Mouse (Mus musculus): ENCODE measurements at regions not wholly inside any gene's neighbourhood (a gene's known extent, or its start where the extent isn't known, plus 50 kb on each side); places are given as distances from the start of the nearest gene placed in this dataset.

DNA sequence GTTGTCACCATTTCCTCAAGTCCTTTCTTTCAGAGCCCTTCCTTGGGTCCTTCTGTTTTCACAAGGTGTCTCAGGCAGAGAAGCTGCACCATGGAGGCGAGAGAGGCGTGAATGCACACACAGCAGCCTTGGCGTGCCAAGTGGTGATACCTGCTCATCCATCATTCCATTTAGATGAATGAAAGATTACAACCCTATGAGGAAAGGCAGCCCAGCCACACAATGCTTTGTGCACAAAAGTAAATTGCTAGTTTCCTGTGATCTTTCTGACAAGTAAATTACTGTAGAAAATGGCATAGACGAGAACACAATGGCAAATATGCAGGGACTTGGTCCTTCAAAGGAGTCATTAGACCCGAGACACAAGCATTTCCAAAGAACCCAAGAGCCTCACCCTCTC lies 101.4 kb downstream of the Rnd3 start:
- Histone ChIP-seq H3K9me3 (ENCODE audit: low read length) (no peaks in the 10 kb centered on the region), H3K27ac (ENCODE audit: low read depth, low read length) (no peak overlapping the region), H3K4me3 (ENCODE audit: low read depth, low read length) (no peak overlapping the region), H3K4me1 (ENCODE audit: insufficient read depth, low read length) (no peaks in the 10 kb centered on the region), H3K9ac (replicated peaks; ENCODE audit: low read length, poor library complexity, severe bottlenecking) (no peak overlapping the region), H3K36me3 (ENCODE audit: insufficient read depth, low read length) (no peaks in the 10 kb centered on the region), H3K27me3 (ENCODE audit: insufficient read depth, low read length) (no peaks in the 10 kb centered on the region), H3K4me2 (ENCODE audit: low read depth, low read length, poor library complexity, severe bottlenecking) (no peak overlapping the region)
- TF ChIP-seq CTCF (IDR thresholded peaks at IDR 0.05), result no peak
- WGBS, result 83% methylated on average over 5 of the region's 5 CpGs
- DNase-seq (ENCODE audit: low spot score) (no peak), ATAC-seq (ENCODE audit: low FRiP score) (no peak)

- Histone ChIP-seq H3K9me3 (ENCODE audit: low read length) (no peaks in the 10 kb centered on the region), H3K27me3 (ENCODE audit: insufficient read depth, low read length) (no peaks in the 10 kb centered on the region), H3K4me1 (ENCODE audit: insufficient read depth, low read length) (no peaks in the 10 kb centered on the region), H3K27ac (ENCODE audit: low read depth, low read length) (no peak overlapping the region), H3K9ac (replicated peaks; ENCODE audit: low read length, poor library complexity, severe bottlenecking) (no peak overlapping the region), H3K4me3 (ENCODE audit: low read depth, low read length) (no peak overlapping the region), H3K4me2 (ENCODE audit: low read depth, low read length, poor library complexity, severe bottlenecking) (no peak overlapping the region), H3K36me3 (ENCODE audit: insufficient read depth, low read length) (no peaks in the 10 kb centered on the region)
- TF ChIP-seq CTCF (IDR thresholded peaks at IDR 0.05), result no peak
- ATAC-seq (ENCODE audit: low FRiP score), result no peak
- peak; percentile 63 for DNase-seq (ENCODE audit: low spot score)
- 57% methylated on average over 2 of the region's 2 CpGs for WGBS
These were observed 103.3 kb downstream of the Rnd3 start for GRCm38 (mm10) chr2:51045626-51046025.

DNA sequence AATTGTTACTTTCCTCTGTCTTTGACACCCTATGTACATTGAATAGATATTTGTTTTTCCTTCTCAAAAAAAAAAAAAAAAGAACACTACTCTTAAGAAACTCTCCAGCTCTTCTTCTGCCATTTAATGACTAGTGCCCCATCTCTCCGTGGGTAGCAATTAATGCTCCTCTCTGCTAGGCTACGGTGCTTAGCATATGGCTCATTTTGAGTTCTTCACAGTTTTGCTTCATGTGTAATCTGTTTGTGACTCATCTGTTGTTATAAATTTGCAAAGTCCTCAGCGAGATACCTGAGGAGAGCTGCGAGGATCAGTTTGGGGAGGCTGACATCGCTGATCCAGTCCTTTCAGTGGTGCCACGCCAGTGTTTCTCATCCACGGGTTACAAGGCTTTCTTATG lies 107.8 kb downstream of the Rnd3 start:
- Histone ChIP-seq H3K4me2 (ENCODE audit: low read depth, low read length, poor library complexity, severe bottlenecking) (no peak overlapping the region), H3K4me1 (ENCODE audit: insufficient read depth, low read length) (no peaks in the 10 kb centered on the region), H3K9ac (replicated peaks; ENCODE audit: low read length, poor library complexity, severe bottlenecking) (no peak overlapping the region), H3K9me3 (ENCODE audit: low read length) (no peaks in the 10 kb centered on the region), H3K4me3 (ENCODE audit: low read depth, low read length) (no peak overlapping the region), H3K27ac (ENCODE audit: low read depth, low read length) (no peak overlapping the region), H3K36me3 (ENCODE audit: insufficient read depth, low read length) (no peaks in the 10 kb centered on the region), H3K27me3 (ENCODE audit: insufficient read depth, low read length) (no peaks in the 10 kb centered on the region)
- TF ChIP-seq CTCF (IDR thresholded peaks at IDR 0.05), result no peak
- ATAC-seq (ENCODE audit: low FRiP score), result no peak
- 64% methylated on average over 7 of the region's 7 CpGs for WGBS
- DNase-seq (ENCODE audit: low spot score), result no peak

- DNase-seq (ENCODE audit: low spot score) (peak; percentile 43), ATAC-seq (ENCODE audit: low FRiP score) (no peak)
- WGBS, result 44% methylated on average over 6 of the region's 6 CpGs
- Histone ChIP-seq H3K9ac (replicated peaks; ENCODE audit: low read length, poor library complexity, severe bottlenecking) (no peak overlapping the region), H3K36me3 (ENCODE audit: insufficient read depth, low read length) (no peaks in the 10 kb centered on the region), H3K4me2 (ENCODE audit: low read depth, low read length, poor library complexity, severe bottlenecking) (no peak overlapping the region), H3K27ac (ENCODE audit: low read depth, low read length) (no peak overlapping the region), H3K4me1 (ENCODE audit: insufficient read depth, low read length) (no peaks in the 10 kb centered on the region), H3K4me3 (ENCODE audit: low read depth, low read length) (no peak overlapping the region), H3K27me3 (ENCODE audit: insufficient read depth, low read length) (no peaks in the 10 kb centered on the region), H3K9me3 (ENCODE audit: low read length) (no peaks in the 10 kb centered on the region)
- no peak for TF ChIP-seq CTCF (IDR thresholded peaks at IDR 0.05)
These were observed 110.2 kb downstream of the Rnd3 start for GRCm38 (mm10) chr2:51038685-51039084.

DNA sequence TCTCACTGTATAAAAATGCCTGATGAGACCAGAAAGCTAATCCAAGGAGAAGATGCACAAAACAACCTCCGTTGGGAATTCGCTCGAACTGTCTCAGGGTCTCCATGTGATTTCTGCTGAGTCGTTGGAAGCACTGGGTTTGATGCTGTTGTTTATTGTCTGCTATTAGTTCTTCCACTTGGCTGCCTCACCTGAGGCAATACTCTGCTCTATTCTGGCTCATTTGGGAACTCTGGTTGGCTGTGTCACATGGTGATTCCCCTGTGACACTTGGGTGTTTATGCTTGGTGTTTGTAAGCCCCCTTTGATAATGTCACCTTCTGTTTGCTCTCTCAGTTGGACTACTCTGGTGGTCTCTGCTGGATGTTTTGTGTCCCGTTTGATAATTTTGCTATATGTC lies 111.9 kb downstream of the Rnd3 start:
- no peaks in the 10 kb centered on the region for H3K9me3 ChIP-seq (ENCODE audit: low read length)
- no peaks in the 10 kb centered on the region for H3K36me3 ChIP-seq (ENCODE audit: insufficient read depth, low read length)
- WGBS, result 81% methylated on average over 5 of the region's 5 CpGs
- no peaks in the 10 kb centered on the region for H3K27me3 ChIP-seq (ENCODE audit: insufficient read depth, low read length)
- no peak overlapping the region for H3K4me3 ChIP-seq (ENCODE audit: low read depth, low read length)
- H3K9ac ChIP-seq (replicated peaks; ENCODE audit: low read length, poor library complexity, severe bottlenecking), result no peak overlapping the region
- TF ChIP-seq CTCF (IDR thresholded peaks at IDR 0.05), result no peak
- no peaks in the 10 kb centered on the region for H3K4me1 ChIP-seq (ENCODE audit: insufficient read depth, low read length)
- H3K27ac ChIP-seq (ENCODE audit: low read depth, low read length), result no peak overlapping the region
- ATAC-seq (ENCODE audit: low FRiP score), result no peak
- DNase-seq (ENCODE audit: low spot score), result no peak
- no peak overlapping the region for H3K4me2 ChIP-seq (ENCODE audit: low read depth, low read length, poor library complexity, severe bottlenecking)

DNA sequence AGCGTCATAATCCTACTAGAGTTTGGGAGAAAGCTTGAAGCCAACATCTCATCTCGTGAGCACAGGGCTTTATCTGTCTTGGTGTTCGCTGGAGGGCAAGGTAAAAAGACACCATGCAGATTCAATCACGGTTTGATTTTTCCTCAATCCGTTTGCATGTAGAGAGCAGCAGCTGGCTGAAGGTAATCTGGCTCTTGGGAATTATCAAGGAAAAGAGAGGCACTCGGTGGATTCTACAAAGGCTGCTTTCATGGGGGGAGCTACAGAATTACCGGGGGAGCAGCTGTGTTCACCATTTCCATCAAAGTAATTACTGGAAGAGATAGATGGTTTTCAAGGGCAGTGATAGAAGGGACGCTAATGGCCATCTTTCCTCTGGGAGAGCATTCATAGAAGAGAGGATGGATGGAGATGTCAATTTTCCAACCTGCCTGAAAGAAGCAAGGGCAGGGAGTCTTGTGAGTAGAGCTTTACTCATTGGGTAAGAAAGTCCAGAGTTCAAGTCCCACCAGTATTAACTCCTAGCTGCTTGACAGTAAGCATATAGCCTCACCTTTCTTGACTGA lies 112.6 kb downstream of the Rnd3 start:
- WGBS, result 42% methylated on average over 8 of the region's 8 CpGs
- Histone ChIP-seq H3K4me2 (ENCODE audit: low read depth, low read length, poor library complexity, severe bottlenecking) (no peak overlapping the region), H3K9me3 (ENCODE audit: low read length) (no peaks in the 10 kb centered on the region), H3K9ac (replicated peaks; ENCODE audit: low read length, poor library complexity, severe bottlenecking) (no peak overlapping the region), H3K4me3 (ENCODE audit: low read depth, low read length) (no peak overlapping the region), H3K27me3 (ENCODE audit: insufficient read depth, low read length) (no peaks in the 10 kb centered on the region), H3K4me1 (ENCODE audit: insufficient read depth, low read length) (no peaks in the 10 kb centered on the region), H3K27ac (ENCODE audit: low read depth, low read length) (no peak overlapping the region), H3K36me3 (ENCODE audit: insufficient read depth, low read length) (no peaks in the 10 kb centered on the region)
- TF ChIP-seq CTCF (IDR thresholded peaks at IDR 0.05), result no peak
- ATAC-seq (ENCODE audit: low FRiP score) (no peak), DNase-seq (ENCODE audit: low spot score) (no peak)

Data from midbrain, postnatal 0 days (tissue).